Mouse (Mus musculus) natural killer cell, adult 2 months (primary cell): ENCODE results near the gene Cipc.

ENCODE experiments used
- DNase-seq, 2 experiments: peaks; one replicate each; pipeline ENCODE4 v3.0.0; 2022; ENCODE audit warnings: low spot score in 2 of 2

Cipc gene

GRCm38 (mm10) chr12:86960791-86961335 lies 14.0 kb downstream of the Cipc start:
- no peak for DNase-seq

GRCm38 (mm10) chr12:86961589-86962344 lies 14.9 kb downstream of the Cipc start:
- no peak for DNase-seq

GRCm38 (mm10) chr12:86964278-86965057 lies 17.6 kb downstream of the Cipc start:
- DNase-seq = no peak

DNA sequence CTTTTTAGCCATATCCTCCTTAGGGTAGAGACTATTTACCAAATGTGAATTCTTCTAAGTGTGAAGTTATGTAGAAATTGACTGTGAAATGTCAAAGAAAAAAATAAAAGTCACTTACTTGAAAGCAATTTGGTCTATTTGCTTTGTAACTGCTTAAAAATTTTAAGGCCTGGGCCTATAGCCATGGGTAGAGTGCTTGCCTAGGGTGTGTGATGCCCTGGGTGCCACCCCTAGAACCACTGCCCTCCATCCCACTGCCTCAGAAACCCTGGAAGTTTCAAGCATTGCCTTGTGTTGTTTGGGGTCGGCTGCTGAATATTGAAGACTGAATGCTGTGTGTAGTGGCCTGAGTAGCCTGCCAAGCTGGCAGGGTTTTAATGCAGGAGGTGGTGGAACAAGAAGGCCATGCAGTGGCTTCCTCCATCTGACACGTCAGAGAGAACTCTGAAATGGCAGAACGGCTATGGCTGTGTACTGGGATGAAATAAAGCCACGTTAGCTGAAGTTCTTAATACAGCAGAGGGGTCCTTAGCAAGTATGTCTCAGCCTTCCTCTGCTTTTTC lies 18.5 kb downstream of the Cipc start:
- DNase-seq = no peak

DNA sequence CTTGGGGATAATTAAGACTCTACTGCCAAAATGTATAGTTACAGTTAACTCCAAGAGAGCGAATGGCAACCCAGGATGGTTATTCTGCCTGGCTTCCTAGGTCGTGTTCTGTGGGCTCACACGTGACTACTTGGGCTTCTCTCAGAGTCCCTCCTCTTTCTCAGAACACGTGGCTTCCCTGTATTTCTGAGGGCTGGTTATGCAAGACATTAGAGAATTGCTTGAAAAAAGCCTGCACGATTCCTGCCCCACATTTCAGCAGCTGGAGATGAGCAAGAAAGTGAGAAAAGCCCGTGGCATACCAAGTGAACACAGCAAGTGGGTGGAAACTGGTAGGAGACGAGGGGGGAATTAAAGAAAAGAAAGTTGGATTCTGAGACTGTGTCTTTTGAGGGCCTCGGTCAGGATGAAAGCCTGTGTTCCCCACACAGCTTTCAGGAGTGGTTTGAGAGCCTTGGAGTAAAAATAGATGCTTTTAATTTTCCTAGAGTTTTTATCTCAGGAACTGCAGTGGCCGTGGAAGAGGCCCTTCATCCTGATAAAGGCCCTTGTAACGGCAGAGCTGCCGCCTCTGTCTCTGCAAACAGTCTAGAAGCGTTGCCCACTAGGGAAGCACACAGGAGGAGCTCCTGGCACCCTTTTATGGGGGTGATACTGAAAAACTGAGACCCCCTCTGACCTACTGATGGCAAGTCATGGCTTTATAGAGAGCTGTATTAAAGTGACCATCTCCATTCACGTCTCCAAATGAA lies 21.8 kb downstream of the Cipc start:
- DNase-seq = no peak

- no peak for DNase-seq
Observed at GRCm38 (mm10) chr12:86969220-86969601, 22.4 kb downstream of the Cipc start.

DNA sequence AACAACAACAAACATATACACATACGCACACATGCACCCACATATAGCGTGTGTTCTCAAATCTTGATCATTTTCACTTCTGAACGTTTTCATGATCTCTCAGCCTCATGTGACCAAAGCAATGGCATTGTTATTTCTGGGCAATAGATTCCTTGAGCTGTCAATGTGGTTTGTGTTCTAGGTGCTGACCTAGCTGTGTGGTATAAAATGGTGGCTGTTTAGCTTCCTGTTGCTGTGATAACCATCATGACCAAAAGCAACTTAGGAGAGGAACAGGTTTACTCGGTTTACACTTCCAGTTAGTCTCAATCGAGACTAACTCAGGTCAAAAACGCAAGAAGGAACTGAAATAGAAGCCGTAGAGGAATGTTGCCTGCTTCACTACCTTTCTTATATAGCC lies 24.2 kb downstream of the Cipc start:
- DNase-seq = peak in 1 of 2 experiments; percentile 49

- DNase-seq = no peak
Observed at GRCm38 (mm10) chr12:86973216-86973615, 26.4 kb downstream of the Cipc start.

DNA sequence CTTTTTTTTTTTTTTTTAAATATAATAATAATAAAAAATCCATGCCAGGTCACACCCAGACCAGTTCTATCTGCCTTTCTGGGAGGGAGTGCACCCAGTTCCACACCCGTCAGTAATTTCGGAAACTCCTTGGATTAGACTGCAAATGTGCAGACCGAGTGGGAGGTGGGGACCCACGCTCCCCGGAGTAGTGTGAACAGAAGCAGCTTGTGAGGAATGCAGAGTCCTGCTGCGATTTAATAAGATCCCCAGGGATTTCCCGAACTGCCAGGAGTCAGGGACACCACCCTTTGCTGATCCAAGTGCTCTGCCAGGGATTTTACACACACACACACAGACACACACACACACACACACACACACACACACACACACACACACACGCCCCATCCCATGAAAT lies 26.9 kb downstream of the Cipc start:
- no peak for DNase-seq

DNA sequence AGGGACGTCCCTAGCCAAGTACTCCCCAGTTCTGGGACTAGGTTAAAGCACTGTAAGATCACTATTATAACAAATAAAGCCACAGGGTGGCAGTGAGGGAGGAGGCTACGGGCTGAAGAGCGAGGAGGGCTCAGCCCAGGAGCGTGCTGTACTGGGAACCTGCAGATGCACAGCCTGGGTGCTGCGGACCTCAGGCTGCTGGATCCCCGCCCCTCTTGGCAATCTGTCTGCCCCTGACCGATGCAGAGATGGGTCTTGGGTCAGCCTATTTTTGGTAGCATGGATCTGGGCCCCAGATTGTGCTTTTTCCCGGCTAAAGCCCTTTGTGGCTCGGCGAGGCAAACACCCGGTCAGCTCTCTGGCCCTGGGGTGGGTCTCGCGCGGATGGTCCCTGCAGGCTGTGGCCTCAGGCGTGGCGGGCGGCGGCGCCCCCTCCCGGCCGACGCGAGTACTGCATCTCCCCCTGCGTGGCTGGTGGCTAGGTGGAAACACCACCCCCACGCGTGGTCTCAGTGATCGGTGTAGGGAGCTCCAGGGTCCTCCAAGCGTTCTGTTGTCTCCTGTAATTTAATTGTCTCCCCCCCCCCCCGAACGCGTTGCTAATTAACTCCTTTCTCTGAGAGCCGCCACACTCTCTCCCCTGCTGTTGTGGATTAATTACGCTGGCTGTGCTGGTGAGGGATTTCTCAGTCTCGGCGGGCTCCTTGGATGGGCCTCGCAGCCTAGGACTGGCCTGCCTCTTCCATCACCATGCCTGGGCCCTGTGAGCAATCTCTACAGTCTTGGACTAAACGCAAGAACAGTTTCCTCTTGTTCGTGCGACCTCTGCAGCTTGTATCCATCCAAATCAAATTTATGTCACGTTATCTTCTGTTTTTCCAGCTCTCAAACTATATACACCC lies 27.8 kb downstream of the Cipc start:
- peak; percentile 70 to 76 for DNase-seq

GRCm38 (mm10) chr12:86975761-86976160 lies 28.9 kb downstream of the Cipc start:
- DNase-seq = no peak

GRCm38 (mm10) chr12:86976511-86977168 lies 29.8 kb downstream of the Cipc start:
- no peak for DNase-seq

DNA sequence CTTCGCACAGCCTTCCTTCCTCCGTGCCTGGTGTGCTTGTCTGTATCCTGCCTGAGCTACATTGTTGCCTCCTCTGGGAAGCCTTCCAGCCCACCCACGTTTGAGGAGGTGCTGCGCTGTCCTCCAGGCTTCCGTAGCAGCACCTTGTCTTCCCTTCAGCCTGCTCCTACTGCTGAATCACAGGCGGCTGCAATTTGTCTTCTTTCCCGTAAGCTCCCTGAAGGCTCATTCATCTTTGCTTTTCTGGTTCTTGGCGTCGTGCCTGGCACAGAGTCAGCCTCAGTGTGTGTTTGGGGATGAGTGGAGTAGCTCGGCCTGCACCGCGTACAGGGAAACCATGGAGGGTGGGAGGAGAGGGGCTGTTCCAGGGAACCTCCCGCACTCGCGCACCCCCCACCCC lies 31.0 kb downstream of the Cipc start:
- DNase-seq = no peak

- DNase-seq = no peak
Observed at GRCm38 (mm10) chr12:86981180-86981579, 34.3 kb downstream of the Cipc start.

DNA sequence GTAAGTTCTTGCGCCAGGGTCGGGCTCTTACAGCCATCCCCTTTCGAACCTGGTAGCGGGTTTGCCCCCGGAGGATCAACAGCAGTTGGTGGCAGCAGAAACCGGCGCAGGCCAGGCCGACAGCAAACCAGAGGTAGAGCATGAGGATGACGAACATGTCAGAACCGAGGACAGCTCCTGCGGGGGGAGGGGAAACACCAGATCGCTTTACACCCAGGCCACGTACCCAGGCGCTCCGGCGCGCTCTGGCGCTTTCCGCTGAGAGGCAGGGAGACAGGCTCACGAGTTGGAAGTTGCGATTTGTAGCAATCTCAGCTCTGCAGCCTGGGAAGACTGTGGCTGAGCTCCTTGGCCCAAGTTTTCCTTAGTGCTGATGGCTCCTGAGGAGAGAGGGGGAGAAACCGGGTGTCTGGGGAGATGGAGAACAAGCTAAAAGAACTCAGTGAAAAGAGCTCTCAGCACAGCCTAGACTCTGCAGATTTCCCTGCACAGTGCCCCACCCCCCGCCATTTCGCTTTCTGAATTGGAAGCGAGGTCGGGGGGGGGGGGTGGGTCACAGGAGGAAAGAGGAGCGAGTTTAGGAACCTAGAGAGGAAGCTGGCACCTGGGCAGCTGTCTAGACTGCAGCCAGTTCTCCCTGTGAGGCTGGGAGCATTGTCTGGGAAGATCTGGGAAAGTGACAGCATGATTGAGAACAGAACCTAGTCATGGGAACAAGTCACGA lies 36.8 kb downstream of the Cipc start:
- peak; percentile 12 to 23 for DNase-seq

DNA sequence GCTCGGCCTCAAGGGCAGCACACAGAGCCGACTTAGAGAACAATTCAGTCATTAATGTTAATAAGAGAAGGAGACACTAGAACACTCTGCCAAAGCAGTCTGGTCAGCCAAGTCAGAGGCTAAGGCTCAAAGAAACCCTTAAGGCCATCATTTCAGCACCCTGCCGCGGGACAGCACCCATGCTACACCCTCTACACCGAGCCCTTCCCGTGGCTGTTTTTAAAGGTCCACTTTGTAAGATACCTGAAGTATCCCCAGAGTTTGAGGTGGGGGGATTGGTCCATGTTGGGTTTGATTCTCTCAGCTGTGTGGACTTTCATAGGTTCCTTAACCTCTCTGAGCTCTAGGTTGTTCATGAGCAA lies 37.3 kb downstream of the Cipc start:
- DNase-seq = no peak

GRCm38 (mm10) chr12:86986562-86986961 lies 39.7 kb downstream of the Cipc start:
- no peak for DNase-seq

GRCm38 (mm10) chr12:86988227-86988626 lies 41.4 kb downstream of the Cipc start:
- no peak for DNase-seq

DNA sequence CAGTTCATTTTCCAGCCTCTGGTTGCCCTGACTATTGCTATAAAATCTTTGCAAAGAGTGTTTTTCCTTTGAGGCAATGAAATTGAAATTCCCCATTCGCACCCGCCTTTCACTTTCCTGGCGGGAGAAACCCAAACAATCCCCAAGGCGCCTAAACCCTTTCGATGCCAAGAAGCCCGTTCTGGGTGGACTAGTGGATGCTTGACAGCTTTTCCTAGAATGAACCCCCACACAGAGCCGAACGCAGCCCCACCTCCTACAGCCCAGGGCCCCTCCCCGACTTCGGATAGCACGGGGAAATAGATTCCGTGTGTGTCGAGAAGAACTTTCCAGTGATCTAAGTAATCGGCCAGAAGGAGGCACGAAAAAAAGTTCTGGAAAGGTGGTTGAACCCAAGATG lies 42.5 kb downstream of the Cipc start:
- no peak for DNase-seq
